27 mouse cellular contexts compared by ENCODE assay signal in genomic region chr5:38824132-38824965, GRCm38 (mm10). TPM values are rescaled to one million over a fixed set of nuclear protein-coding genes. Genes with fewer than 3 reads are reported as not detected.
DNase-seq lines count a peak whose midpoint lies in the region; ATAC-seq lines count a peak whose summit lies in the region.
"Had no signal": no experiment of that assay in that cellular context is flagged by ENCODE, and none has a peak within 500 bp of the region (broad histone marks: within the 10 kb centered on the region; RNA-seq: fewer than 3 reads in every experiment).

No protein-coding gene starts in this region.

- ATAC-seq in granulocyte monocyte progenitor cell, adult 5-6 weeks (replicated peaks; ENCODE audit: poor library complexity, severe bottlenecking): peak; percentile 75
- ATAC-seq in hindbrain, embryonic 13.5 days (ENCODE audit: low FRiP score): no peak
- ATAC-seq: activated CD4-positive, CD25-positive, alpha-beta regulatory T cell, adult 4 months; forebrain, embryonic 15.5 days; intestine, embryonic 15.5 days; Patski had no signal

- H3K36me3 ChIP-seq in hindbrain, embryonic 13.5 days: no peaks in the 10 kb centered on the region
- H3K36me3 ChIP-seq: embryonic facial prominence, embryonic 10.5 days; forebrain, embryonic 10.5 days; forebrain, embryonic 15.5 days; intestine, embryonic 15.5 days had no signal

- no peaks in the 10 kb centered on the region for H3K4me1 ChIP-seq in hindbrain, embryonic 13.5 days (replicated peaks)
- H3K4me1 ChIP-seq: embryonic facial prominence, embryonic 10.5 days; forebrain, embryonic 15.5 days; intestine, embryonic 15.5 days had no signal

- no peaks in the 10 kb centered on the region for H3K27me3 ChIP-seq in hindbrain, embryonic 13.5 days
- H3K27me3 ChIP-seq: forebrain, embryonic 15.5 days; intestine, embryonic 15.5 days; Patski had no signal

- no peaks in the 10 kb centered on the region for H3K9me3 ChIP-seq in hindbrain, embryonic 13.5 days
- H3K9me3 ChIP-seq: embryonic facial prominence, embryonic 10.5 days; forebrain, embryonic 10.5 days; forebrain, embryonic 15.5 days; intestine, embryonic 15.5 days had no signal

- peak; percentile 40 for DNase-seq in retina, postnatal 1 day
- no peak for DNase-seq in retina, embryonic 14.5 days (ENCODE audit: low spot score)
- DNase-seq in R1 (ENCODE audit: low read depth, low spot score): peak; percentile 83
- DNase-seq in spleen, postnatal 14 days (ENCODE audit: low spot score in 2 of 2): no peak
- DNase-seq in T-cell, adult 2 months (ENCODE audit: low spot score): no peak
- DNase-seq: adrenal gland, postnatal 14 days; cerebellum, adult 11-12 months; cerebellum, adult 9-10 months; cerebellum, postnatal 25 days; gastrocnemius, postnatal 10 days; heart, postnatal 10 days; heart, postnatal 4 days; kidney, adult 18-20 months had no signal

- H3K4me2 ChIP-seq in hindbrain, embryonic 13.5 days: no peak overlapping the region
- H3K4me2 ChIP-seq: forebrain, embryonic 15.5 days; hindbrain, embryonic 14.5 days; intestine, embryonic 15.5 days had no signal

- H3K4me3 ChIP-seq in hindbrain, embryonic 13.5 days: no peak overlapping the region
- H3K4me3 ChIP-seq: embryonic facial prominence, embryonic 10.5 days; erythroblast, embryonic 14.5 days; forebrain, embryonic 10.5 days; forebrain, embryonic 15.5 days; intestine, embryonic 15.5 days had no signal

- H3K27ac ChIP-seq in hindbrain, embryonic 13.5 days: no peak overlapping the region
- H3K27ac ChIP-seq: embryonic facial prominence, embryonic 10.5 days; forebrain, embryonic 10.5 days; forebrain, embryonic 15.5 days; hindbrain, embryonic 14.5 days; intestine, embryonic 15.5 days had no signal

- no peak overlapping the region for H3K9ac ChIP-seq in hindbrain, embryonic 13.5 days
- H3K9ac ChIP-seq: forebrain, embryonic 15.5 days; hindbrain, embryonic 14.5 days; intestine, embryonic 15.5 days had no signal

- WGBS in hindbrain, embryonic 13.5 days: 71% methylated on average over 14 of the region's 14 CpGs

RNA-seq across cellular contexts. Expression of gene Clnk, which starts 52.3 kb away (rescaled TPM):
- total RNA-seq in granulocyte monocyte progenitor cell, adult 5-6 weeks (2014; fragmentation: Nextera tagmentation): 0.80 and 0.98 TPM in 2 replicates
- 0.22 and 0.41 TPM in 2 replicates for total RNA-seq in granulocyte monocyte progenitor cell, adult 5-6 weeks (2017)
- 0.14 and 0.22 TPM in 2 replicates for polyA plus RNA-seq in hindbrain, embryonic 13.5 days (2015; fragmentation: Nextera tagmentation; extraction: Ambion mirVana)
- total RNA-seq: adrenal gland, postnatal 14 days; gastrocnemius, postnatal 10 days; gastrocnemius, postnatal 4 days; heart, adult 8-10 months; heart, postnatal 10 days; heart, postnatal 4 days; MEL had no signal
- polyA plus RNA-seq: activated CD4-positive, CD25-positive, alpha-beta regulatory T cell, adult 4 months; erythroblast, embryonic 14.5 days; forebrain, embryonic 10.5 days; heart, embryonic 14.5 days; Patski had no signal

Comparison
In these comparisons a context has a peak if more than half of its experiments do, and no peak if none do; other contexts are left out.
1. DNase-seq: peak in retina, postnatal 1 day (single experiment) and R1 (single experiment); none in retina, embryonic 14.5 days (single experiment), spleen, postnatal 14 days (0 of 2) and T-cell, adult 2 months (single experiment).